Mouse (Mus musculus) intestine, embryonic 14.5 days (tissue): ENCODE results near the gene Mef2a. TPM values are rescaled to one million over a fixed set of nuclear protein-coding genes. Genes with fewer than 3 reads are reported as not detected.
A peak's percentile ranks its signal among the peaks of the same experiment; 100 is the strongest.

Experiments used
- ATAC-seq: fragments of 200-750 bp; cut with Nextera tagmentation; replicated peaks from 2 replicates; pipeline ENCODE4 v1.8.0; 2017; ENCODE audit warnings: low read depth, moderate number of reproducible peaks, moderate TSS enrichment, moderate library complexity; ENCODE audit not compliant: low FRiP score, low TSS enrichment
- DNase-seq: peaks from one replicate; pipeline ENCODE4 v3.0.0-alpha.2; 2018; ENCODE audit warnings: low spot score
- H3K27ac ChIP-seq: fragments of 300-500 bp; sonication (generic); 2 replicates; pipeline ENCODE4 v1.5.1; 2014; ENCODE audit warnings: low read depth, mild to moderate bottlenecking, control low read depth
- H3K27me3 ChIP-seq: fragments of 300-500 bp; sonication (generic); replicated peaks from 2 replicates; pipeline ENCODE4 v1.6.1; 2014; ENCODE audit warnings: low read length, control low read depth; ENCODE audit not compliant: control insufficient read depth, insufficient read depth
- H3K36me3 ChIP-seq: fragments of 300-500 bp; sonication (generic); 2 replicates; pipeline ENCODE4 v1.6.1; 2014; ENCODE audit warnings: low read length, control low read depth; ENCODE audit not compliant: control insufficient read depth, insufficient read depth
- H3K4me1 ChIP-seq: fragments of 300-500 bp; sonication (generic); replicated peaks from 2 replicates; pipeline ENCODE4 v1.6.1; 2014; ENCODE audit warnings: low read length, control low read depth, mixed read lengths; ENCODE audit not compliant: control insufficient read depth, insufficient read depth
- H3K4me2 ChIP-seq: fragments of 300-500 bp; sonication (generic); 2 replicates; pipeline ENCODE4 v1.6.1; 2014; ENCODE audit warnings: low read length
- H3K4me3 ChIP-seq: fragments of 300-500 bp; sonication (generic); 2 replicates; pipeline ENCODE4 v1.5.1; 2014; ENCODE audit warnings: low read depth, low read length, control low read depth, mixed read lengths
- H3K9ac ChIP-seq: fragments of 300-500 bp; sonication (generic); 2 replicates; pipeline ENCODE4 v1.6.1; 2014; ENCODE audit warnings: mild to moderate bottlenecking, low read length
- H3K9me3 ChIP-seq: fragments of 300-500 bp; sonication (generic); 2 replicates; pipeline ENCODE4 v1.6.1; 2016; ENCODE audit warnings: low read length, control low read depth; ENCODE audit not compliant: control insufficient read depth
- WGBS: fragments of 180-500 bp; shearing (Covaris S2); extraction: QIAGEN DNeasy Blood & Tissue Kit; methylation state at CpG from one replicate; pipeline ENCODE4 v1.1.7; 2014; 5-methylcytosine and 5-hydroxymethylcytosine counted together
- polyA plus RNA-seq: library from polyadenylated mRNA; unstranded; fragments of >200 nt; fragmentation: Nextera tagmentation; extraction: Ambion mirVana; gene quantifications from 2 replicates; pipeline ENCODE4 v1.2.1, GENCODE M21; 2014

Mef2a gene
- polyA plus RNA-seq: 35.3 and 38.3 TPM in 2 replicates

DNA sequence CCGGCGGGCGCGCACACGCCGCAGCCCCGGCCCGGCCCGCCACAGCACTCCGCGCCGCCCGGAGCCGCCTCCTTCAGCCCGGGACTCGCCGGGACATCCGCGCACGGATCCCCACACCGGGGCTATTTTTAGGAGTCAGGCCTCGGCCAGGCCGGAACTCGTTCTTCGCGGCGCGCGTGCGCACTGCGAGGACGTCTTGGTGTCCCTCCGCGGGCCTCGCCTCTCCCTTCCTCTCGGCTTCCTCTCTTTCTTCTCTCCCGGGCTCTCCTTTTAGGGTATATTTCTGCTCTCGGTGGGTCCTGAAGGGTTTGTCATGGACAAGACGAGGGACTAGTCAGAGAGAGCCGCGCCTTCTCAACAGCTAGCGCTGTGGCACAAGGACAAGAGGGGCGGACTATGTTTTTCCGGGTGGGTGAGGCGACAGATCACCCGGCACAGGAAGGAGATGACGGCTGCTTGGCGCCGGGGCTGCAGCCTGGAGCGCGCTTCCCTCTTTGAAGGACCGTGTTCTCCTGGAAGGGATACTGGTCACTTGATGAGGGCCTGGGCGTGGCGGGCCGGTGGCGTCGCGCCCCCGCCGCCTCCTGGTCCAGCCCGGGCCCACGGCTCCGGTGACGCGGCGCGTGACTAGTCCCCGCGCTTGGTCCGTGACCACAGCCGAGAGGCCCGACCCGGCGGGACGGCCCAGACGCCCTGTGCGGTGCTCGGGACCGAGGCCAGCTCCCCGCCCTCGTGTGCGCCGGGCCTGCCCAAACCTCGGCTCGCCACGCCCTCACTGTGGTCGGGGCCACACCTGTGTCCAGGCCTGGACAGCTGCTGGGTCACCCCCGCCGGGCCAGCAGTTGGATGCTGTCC, at the start of gene Mef2a:
Gene Mef2a, minus strand, starts transcription at position 130 of the 855 bp plus-strand sequence.
- H3K9ac ChIP-seq: peak within 1 kb of the TSS; percentile 97
- peak; percentile 93 for ATAC-seq
- under 1% methylated on average over 85 of the region's 89 CpGs for WGBS

DNA sequence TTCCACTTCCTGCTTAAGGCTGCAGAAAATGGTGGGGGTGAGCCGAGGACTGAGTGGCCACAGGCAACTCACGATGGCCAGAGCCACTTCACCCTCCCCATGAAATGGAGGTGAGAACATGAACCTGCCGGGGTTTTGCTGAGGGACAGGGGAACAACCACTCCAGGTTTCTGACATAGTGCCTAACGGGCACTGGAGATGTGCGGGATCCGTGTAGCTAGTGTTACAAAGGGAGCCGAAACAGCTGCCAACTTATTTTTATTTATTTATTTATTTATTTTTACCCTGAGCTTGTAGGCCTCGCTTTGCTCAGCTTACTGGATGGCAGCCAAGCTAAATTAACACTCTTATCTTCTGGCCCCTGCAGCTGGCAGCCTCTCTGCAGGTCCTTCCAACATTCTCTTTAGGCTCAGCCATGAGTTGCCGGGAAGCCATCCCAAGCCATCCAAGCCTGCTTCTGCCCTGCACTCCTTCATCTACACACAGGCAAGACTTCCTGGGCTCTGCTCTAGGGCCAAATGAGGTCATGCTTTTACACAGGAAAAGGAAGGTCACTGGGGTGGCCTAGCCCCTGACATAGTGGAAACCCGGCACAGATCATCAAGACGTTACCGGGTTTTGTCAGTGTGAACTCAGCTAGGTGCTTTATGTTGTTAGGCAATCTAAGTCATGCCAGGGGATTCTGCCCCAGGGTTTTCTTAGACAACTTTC, 49.0 kb upstream of the Mef2a start:
- H3K27ac ChIP-seq: no peak overlapping the region
- 63% methylated on average over 12 of the region's 12 CpGs for WGBS
- ATAC-seq: no peak

More for the DNA sequence above, at the start of gene Mef2a:
- Histone ChIP-seq H3K36me3 (no peaks in the 10 kb centered on the region), H3K4me1 (0 out of 2 replicates have a peak, but pooled peaks cover 11% of the 10 kb centered on the region), H3K4me3 (peak within 1 kb of the TSS; percentile 83), H3K9me3 (no peaks in the 10 kb centered on the region), H3K27ac (peak within 1 kb of the TSS; percentile 99), H3K4me2 (peak within 1 kb of the TSS; percentile 87), H3K27me3 (no peaks in the 10 kb centered on the region)
- peak; percentile 96 for DNase-seq

DNA sequence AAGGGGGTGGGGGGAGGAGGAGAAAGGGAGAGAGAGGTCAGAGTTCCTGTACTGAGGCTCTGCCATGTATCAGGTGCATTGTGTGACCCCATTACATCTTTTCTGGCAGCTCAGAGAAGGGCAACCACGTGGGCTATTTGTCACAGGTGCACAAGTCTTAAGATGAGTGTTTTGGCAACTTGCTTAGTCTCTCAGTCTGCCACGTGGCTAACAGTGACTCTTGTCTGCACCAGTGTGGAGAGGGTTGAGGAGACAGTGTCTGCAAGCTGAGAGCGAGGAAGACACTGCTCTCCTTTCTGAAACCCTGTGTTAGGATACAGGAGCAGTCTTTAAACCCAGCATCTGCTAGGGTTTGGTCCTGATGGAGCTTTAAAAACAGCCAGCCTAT, 48.4 kb upstream of the Mef2a start:
- ATAC-seq (no peak), DNase-seq (no peak)
- Histone ChIP-seq H3K9ac (no peak overlapping the region), H3K36me3 (no peaks in the 10 kb centered on the region), H3K27ac (no peak overlapping the region), H3K4me1 (peaks cover 4% of the 10 kb centered on the region; the same call in 1 of the 2 replicates), H3K4me3 (no peak overlapping the region), H3K9me3 (no peaks in the 10 kb centered on the region), H3K27me3 (no peaks in the 10 kb centered on the region), H3K4me2 (no peak overlapping the region)
- 43% methylated on average over 3 of the region's 3 CpGs for WGBS

More for the DNA sequence above, 49.0 kb upstream of the Mef2a start:
- no peak overlapping the region for H3K9ac ChIP-seq
- H3K4me3 ChIP-seq: no peak overlapping the region
- H3K4me1 ChIP-seq: peaks cover 4% of the 10 kb centered on the region; the same call in 1 of the 2 replicates
- no peaks in the 10 kb centered on the region for H3K9me3 ChIP-seq
- no peak overlapping the region for H3K4me2 ChIP-seq
- no peak for DNase-seq
- H3K27me3 ChIP-seq: no peaks in the 10 kb centered on the region
- H3K36me3 ChIP-seq: no peaks in the 10 kb centered on the region

DNA sequence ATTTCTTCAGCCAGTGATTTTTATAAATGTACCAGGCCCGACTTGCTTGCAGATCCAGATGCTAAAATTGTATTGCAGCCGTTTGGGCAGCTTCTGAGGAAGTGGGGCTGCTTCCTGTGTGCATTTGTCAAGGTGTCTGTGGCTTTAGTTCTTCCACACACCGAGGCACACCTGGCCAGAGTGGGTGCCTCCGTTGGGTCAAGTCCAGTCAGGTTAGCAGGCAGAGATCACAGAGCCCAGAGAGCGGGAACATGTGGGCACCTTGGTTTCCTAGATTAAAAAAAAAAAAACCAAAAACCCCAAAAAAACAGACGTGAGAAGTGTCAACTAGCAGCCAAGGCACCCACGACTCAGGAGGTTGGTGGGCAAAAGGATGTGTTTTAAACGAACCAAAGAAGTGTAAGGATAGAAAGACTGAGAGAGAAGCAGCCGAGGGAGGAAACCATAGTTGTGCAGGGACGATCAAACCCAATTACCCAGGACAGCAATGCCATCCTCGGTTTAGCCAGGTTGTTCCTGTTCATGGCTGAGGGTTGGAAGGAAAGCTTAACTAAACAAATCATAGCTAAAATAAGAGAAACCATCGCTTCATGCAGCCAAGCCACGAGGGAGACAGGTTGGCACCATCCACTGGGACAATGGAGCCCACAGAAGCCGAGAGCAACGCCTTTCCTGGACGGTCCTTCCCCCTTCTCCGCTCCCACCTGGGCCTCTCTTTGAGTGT, 47.1 kb upstream of the Mef2a start:
- 77% methylated on average over 17 of the region's 17 CpGs for WGBS
- H3K4me2 ChIP-seq: no peak overlapping the region

DNA sequence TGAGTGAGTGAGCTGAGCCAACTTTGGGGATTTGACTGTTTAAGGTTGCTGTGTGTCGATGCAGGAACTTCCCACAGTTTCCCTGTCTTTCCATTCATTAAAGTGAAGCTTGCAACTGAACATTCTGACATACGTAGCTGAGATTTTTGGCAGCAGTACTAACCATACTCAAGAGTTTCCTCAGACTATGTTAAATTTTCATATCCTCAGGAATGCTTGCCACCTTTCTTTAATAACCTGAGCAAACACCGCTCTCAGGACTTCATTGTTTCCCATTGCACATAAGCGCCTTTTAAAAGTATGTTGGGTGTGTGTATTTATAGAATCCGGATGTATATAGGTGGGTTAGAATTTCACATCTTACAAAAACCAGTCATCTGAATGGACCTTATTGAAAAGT, 45.5 kb upstream of the Mef2a start:
- 93% methylated on average over 5 of the region's 5 CpGs for WGBS
- no peak for DNase-seq

More for the DNA sequence above, 47.1 kb upstream of the Mef2a start:
- Histone ChIP-seq H3K9me3 (no peaks in the 10 kb centered on the region), H3K4me1 (peaks cover 4% of the 10 kb centered on the region; the same call in 1 of the 2 replicates), H3K4me3 (no peak overlapping the region), H3K36me3 (no peaks in the 10 kb centered on the region), H3K27me3 (no peaks in the 10 kb centered on the region), H3K27ac (no peak overlapping the region), H3K9ac (no peak overlapping the region)
- no peak for DNase-seq
- ATAC-seq: no peak

DNA sequence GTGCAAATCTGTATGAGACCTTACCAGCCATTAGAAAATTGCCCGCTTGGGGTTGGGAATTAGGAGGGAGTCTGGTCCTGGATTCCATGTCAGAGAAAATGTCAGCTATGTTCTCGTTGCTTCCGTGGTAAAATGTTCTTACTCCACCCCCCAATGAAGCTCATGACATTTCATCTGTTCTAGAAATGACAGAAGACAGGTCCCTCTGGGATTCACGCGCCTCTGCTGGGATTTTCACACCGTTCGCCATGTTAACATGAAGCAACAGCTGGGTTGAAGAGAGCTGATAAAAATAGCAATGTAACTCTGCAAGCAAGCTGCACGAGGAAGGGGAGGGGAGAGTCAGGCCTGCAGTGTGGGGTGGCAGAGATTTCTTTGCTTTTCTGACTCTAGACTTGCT, 42.1 kb upstream of the Mef2a start:
- no peak overlapping the region for H3K4me3 ChIP-seq
- WGBS: 47% methylated on average over 8 of the region's 8 CpGs
- H3K27me3 ChIP-seq: no peaks in the 10 kb centered on the region
- ATAC-seq: no peak
- H3K36me3 ChIP-seq: no peaks in the 10 kb centered on the region
- H3K4me2 ChIP-seq: no peak overlapping the region
- H3K9me3 ChIP-seq: no peaks in the 10 kb centered on the region
- H3K9ac ChIP-seq: no peak overlapping the region
- no peak for DNase-seq
- H3K27ac ChIP-seq: no peak overlapping the region
- no peaks in the 10 kb centered on the region for H3K4me1 ChIP-seq

More for the DNA sequence above, 45.5 kb upstream of the Mef2a start:
- Histone ChIP-seq H3K9me3 (no peaks in the 10 kb centered on the region), H3K36me3 (no peaks in the 10 kb centered on the region), H3K9ac (no peak overlapping the region), H3K27me3 (no peaks in the 10 kb centered on the region), H3K4me3 (no peak overlapping the region), H3K27ac (no peak overlapping the region), H3K4me1 (peaks cover 4% of the 10 kb centered on the region; the same call in 1 of the 2 replicates), H3K4me2 (no peak overlapping the region)
- ATAC-seq: no peak

DNA sequence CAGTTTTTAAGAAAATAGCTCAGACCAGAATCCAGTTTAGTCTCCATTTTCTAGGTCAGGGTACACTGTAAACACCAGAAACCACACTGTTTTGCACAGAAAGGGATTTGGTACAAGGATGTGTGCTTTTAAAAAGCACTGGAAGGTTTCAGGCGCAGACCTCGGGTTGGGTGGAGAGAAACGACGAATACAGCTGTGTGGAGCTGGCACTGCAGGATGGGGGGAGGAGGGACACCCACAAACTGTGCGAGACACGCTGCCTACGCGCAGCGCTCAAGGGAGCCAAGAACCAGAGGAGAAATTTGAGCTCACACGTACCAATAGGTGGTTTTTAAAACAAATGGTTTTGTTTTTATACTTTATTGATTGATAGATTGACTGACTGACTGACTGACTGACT, 40.0 kb upstream of the Mef2a start:
- Histone ChIP-seq H3K36me3 (no peaks in the 10 kb centered on the region), H3K4me3 (no peak overlapping the region), H3K4me2 (no peak overlapping the region), H3K4me1 (no peaks in the 10 kb centered on the region), H3K27ac (no peak overlapping the region), H3K9ac (no peak overlapping the region), H3K27me3 (no peaks in the 10 kb centered on the region), H3K9me3 (no peaks in the 10 kb centered on the region)
- 83% methylated on average over 10 of the region's 10 CpGs for WGBS
- ATAC-seq: no peak
- DNase-seq: no peak

DNA sequence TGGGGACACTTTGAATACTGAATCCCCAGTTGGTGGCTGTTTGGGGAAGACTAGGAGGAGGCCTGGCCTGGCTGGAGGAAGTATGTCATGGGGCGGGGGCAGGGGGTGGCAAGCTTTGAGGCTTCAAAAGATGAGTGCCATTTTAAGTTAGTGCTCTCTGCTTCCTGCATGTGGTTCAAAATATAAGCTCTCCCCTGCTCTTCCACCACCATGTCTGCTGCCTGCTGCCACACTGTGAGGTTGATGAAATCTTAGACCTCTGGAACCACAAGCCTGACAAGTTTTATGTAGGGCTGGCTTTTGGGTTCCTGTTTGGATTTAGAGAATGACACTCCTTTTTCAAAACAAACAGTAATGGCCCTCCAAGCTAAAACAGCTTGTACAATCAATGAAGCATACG, 34.4 kb upstream of the Mef2a start:
- Histone ChIP-seq H3K9me3 (no peaks in the 10 kb centered on the region), H3K27me3 (no peaks in the 10 kb centered on the region), H3K27ac (no peak overlapping the region), H3K9ac (no peak overlapping the region), H3K4me1 (no peaks in the 10 kb centered on the region), H3K4me3 (no peak overlapping the region), H3K36me3 (no peaks in the 10 kb centered on the region), H3K4me2 (no peak overlapping the region)
- DNase-seq (no peak), ATAC-seq (no peak)
- WGBS: 77% methylated on average over 2 of the region's 2 CpGs
